In genomic region chr5:89044801-89045200, GRCm38 (mm10) we compare ENCODE assay signal across 21 mouse cellular contexts.
DNase-seq lines count a peak whose midpoint lies in the region; ATAC-seq and TF ChIP-seq lines count a peak whose summit lies in the region.
"Had no signal": no experiment of that assay in that cellular context is flagged by ENCODE, and none has a peak within 500 bp of the region (broad histone marks: within the 10 kb centered on the region; RNA-seq: fewer than 3 reads in every experiment).

No protein-coding gene starts in this region.

- peak overlapping the region; percentile 3; the same call in 1 of the 2 replicates for H3K27ac ChIP-seq in lung, embryonic 14.5 days (ENCODE audit: low read depth)
- no peak overlapping the region for H3K27ac ChIP-seq in thymus, adult 2 months (ENCODE audit: control insufficient read depth, insufficient read depth, low read length)
- H3K27ac ChIP-seq: embryonic facial prominence, embryonic 10.5 days; kidney, postnatal 0 days; midbrain, embryonic 15.5 days; neural tube, embryonic 15.5 days had no signal

- H3K27me3 ChIP-seq in lung, embryonic 14.5 days (ENCODE audit: insufficient read depth, low read length), result no peaks in the 10 kb centered on the region
- no peaks in the 10 kb centered on the region for H3K27me3 ChIP-seq in thymus, adult 2 months (ENCODE audit: control insufficient read depth, insufficient read depth, low read length)
- H3K27me3 ChIP-seq: heart, embryonic 15.5 days; midbrain, embryonic 15.5 days; neural tube, embryonic 15.5 days had no signal

- H3K4me2 ChIP-seq in lung, embryonic 14.5 days, result no peak overlapping the region
- H3K4me2 ChIP-seq: heart, embryonic 15.5 days; midbrain, embryonic 15.5 days; neural tube, embryonic 15.5 days had no signal

- TF ChIP-seq CTCF in lung, embryonic 14.5 days (IDR thresholded peaks at IDR 0.05; ENCODE audit: low read depth), result no peak
- no peak for TF ChIP-seq CTCF in lung, adult 2 months (IDR thresholded peaks at IDR 0.05; ENCODE audit: insufficient read depth, low read length)
- no peak for TF ChIP-seq CTCF in thymus, adult 2 months (IDR thresholded peaks at IDR 0.05; ENCODE audit: borderline replicate concordance, control insufficient read depth, extremely low read depth, insufficient read depth, low read length, poor library complexity)

- 85% methylated on average over 5 of the region's 5 CpGs for WGBS in lung, embryonic 14.5 days
- WGBS in lung, adult 2 months, result 90% methylated on average over 5 of the region's 5 CpGs
- 18% methylated on average over 5 of the region's 5 CpGs for WGBS in thymus, adult 2 months

- no peak overlapping the region for H3K4me3 ChIP-seq in lung, embryonic 14.5 days (ENCODE audit: low read depth, low read length)
- no peak overlapping the region for H3K4me3 ChIP-seq in lung, adult 2 months (replicated peaks; ENCODE audit: extremely low read depth, low read depth, low read length)
- H3K4me3 ChIP-seq in thymus, adult 2 months (ENCODE audit: control insufficient read depth, insufficient read depth, low read length), result no peak overlapping the region
- H3K4me3 ChIP-seq: embryonic facial prominence, embryonic 10.5 days; heart, embryonic 15.5 days; megakaryocyte, embryonic 14.5 days; midbrain, embryonic 15.5 days; myocyte; neural tube, embryonic 15.5 days had no signal

- H3K4me1 ChIP-seq in lung, embryonic 14.5 days (ENCODE audit: insufficient read depth), result peaks cover 9% of the 10 kb centered on the region
- no peaks in the 10 kb centered on the region for H3K4me1 ChIP-seq in lung, adult 2 months (ENCODE audit: control insufficient read depth, insufficient read depth, low read length)
- no peaks in the 10 kb centered on the region for H3K4me1 ChIP-seq in thymus, adult 2 months (replicated peaks; ENCODE audit: control insufficient read depth, insufficient read depth, low read length)
- H3K4me1 ChIP-seq: megakaryocyte, embryonic 14.5 days; midbrain, embryonic 15.5 days had no signal

- no peak overlapping the region for H3K9ac ChIP-seq in lung, embryonic 14.5 days
- H3K9ac ChIP-seq: heart, embryonic 15.5 days; midbrain, embryonic 15.5 days; neural tube, embryonic 15.5 days had no signal

- no peak for ATAC-seq in lung, embryonic 14.5 days (ENCODE audit: insufficient read depth)
- ATAC-seq: hindbrain, embryonic 16.5 days; midbrain, embryonic 15.5 days had no signal

- peaks cover 3% of the 10 kb centered on the region; the same call in 1 of the 2 replicates for H3K36me3 ChIP-seq in lung, embryonic 14.5 days (ENCODE audit: insufficient read depth)
- H3K36me3 ChIP-seq in thymus, adult 2 months (ENCODE audit: control insufficient read depth, insufficient read depth, low read length), result no peaks in the 10 kb centered on the region
- H3K36me3 ChIP-seq: embryonic facial prominence, embryonic 10.5 days; G1E; heart, embryonic 15.5 days; midbrain, embryonic 15.5 days; neural tube, embryonic 15.5 days had no signal

- DNase-seq in lung, embryonic 14.5 days, result no peak
- no peak for DNase-seq in lung, adult 2 months
- peak; percentile 11 for DNase-seq in thymus, adult 2 months
- DNase-seq in thymus, postnatal 10 days (ENCODE audit: low spot score in 2 of 2), result no peak
- DNase-seq in naive thymus-derived CD4-positive, alpha-beta T cell, adult 2 months (ENCODE audit: low read depth), result peak; percentile 75
- no peak for DNase-seq in cerebellum, adult 9-10 months
- DNase-seq in cerebellum, postnatal 25 days, result no peak
- DNase-seq: adrenal gland, postnatal 36 days; cerebellum, adult 18-20 months; kidney, adult 18-20 months; liver; right cerebral cortex, postnatal 25 days had no signal

- no peak for TF ChIP-seq POLR2A in lung, adult 2 months (IDR thresholded peaks at IDR 0.05; ENCODE audit: borderline replicate concordance, extremely low read depth, low read depth, low read length)
- TF ChIP-seq POLR2A in thymus, adult 2 months (IDR thresholded peaks at IDR 0.05; ENCODE audit: control insufficient read depth, extremely low read depth, insufficient read depth, low read length, poor library complexity), result no peak

- H3K9me3 ChIP-seq in lung, embryonic 14.5 days (ENCODE audit: low read depth, low read length), result no peaks in the 10 kb centered on the region
- H3K9me3 ChIP-seq: embryonic facial prominence, embryonic 10.5 days; heart, embryonic 15.5 days; megakaryocyte, embryonic 14.5 days; midbrain, embryonic 15.5 days; neural tube, embryonic 15.5 days had no signal

Comparison
In these comparisons a context has a peak if more than half of its experiments do, and no peak if none do; other contexts are left out.
1. DNase-seq: peak in thymus, adult 2 months (single experiment) and naive thymus-derived CD4-positive, alpha-beta T cell, adult 2 months (single experiment); none in lung, embryonic 14.5 days (single experiment), lung, adult 2 months (single experiment), thymus, postnatal 10 days (0 of 2), cerebellum, adult 9-10 months (single experiment) and cerebellum, postnatal 25 days (0 of 2).